Mouse (Mus musculus): ENCODE data around the gene Hs6st2.

Gene Hs6st2

GRCm38 (mm10) chrX:51349682-51350081 is 332.0 kb downstream of the Hs6st2 start:
- no peak for DNase-seq (ENCODE audit: low read depth, low spot score)

- no peak for DNase-seq (ENCODE audit: low read depth, low spot score)
Measured at GRCm38 (mm10) chrX:51343595-51343994, 338.1 kb downstream of the Hs6st2 start.
